Mouse (Mus musculus) R1 (cell line): ENCODE results near the gene Bfsp1.

Experiments used
- DNase-seq: peaks from one replicate; pipeline ENCODE4 v3.0.0-alpha.2; 2018; ENCODE audit warnings: low read depth, low spot score

Bfsp1 gene

DNA sequence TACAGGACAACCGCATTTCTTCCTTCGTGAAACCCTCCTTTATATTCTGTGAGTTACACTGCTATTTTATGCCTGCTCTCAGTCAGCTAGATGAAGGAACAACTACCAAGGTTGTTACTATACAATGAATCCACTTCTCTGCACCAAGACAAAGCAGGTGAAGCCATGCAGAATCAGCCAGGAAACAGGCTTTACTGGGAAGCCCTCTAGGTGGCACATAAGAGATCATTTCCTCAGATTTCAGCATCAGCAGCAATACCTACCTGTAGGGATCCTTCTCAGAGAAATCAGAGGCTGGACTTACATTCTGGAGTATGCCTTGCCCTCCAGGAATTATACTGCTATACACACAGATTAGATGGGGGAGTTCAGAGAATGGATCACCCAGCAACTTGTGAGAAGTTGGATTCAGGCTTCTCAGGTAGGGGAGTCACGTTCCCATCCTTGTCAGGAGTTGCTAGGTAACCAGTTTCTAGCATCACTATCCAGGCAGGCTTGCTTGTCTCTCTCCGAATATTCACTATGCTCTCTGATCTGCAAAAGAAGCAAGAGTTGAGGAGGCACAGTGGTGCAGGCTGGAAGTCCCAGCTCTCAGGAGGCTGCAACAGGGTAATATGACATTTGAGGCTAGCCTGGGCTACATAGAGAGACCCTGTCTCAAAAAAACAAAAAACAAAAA lies 66.5 kb downstream of the Bfsp1 start:
- no peak for DNase-seq

DNA sequence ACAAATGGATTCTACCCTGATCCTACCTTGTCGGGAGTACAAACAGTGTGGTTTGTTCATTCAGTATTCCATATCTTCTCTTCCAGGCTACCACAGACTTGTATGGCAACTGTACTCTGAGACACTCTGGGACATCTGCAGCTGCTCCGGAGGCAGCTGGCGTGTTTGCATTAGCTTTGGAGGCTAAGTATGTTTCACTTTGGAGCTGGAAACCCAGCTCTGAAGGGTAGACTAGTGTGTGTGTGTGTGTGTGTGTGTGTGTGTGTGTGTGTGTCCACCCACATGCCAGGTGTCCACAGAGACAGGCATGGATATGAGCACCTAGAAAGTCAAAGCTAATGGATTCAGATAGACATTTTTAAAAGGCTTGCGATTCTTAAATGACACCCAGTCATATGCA lies 67.1 kb downstream of the Bfsp1 start:
- no peak for DNase-seq

DNA sequence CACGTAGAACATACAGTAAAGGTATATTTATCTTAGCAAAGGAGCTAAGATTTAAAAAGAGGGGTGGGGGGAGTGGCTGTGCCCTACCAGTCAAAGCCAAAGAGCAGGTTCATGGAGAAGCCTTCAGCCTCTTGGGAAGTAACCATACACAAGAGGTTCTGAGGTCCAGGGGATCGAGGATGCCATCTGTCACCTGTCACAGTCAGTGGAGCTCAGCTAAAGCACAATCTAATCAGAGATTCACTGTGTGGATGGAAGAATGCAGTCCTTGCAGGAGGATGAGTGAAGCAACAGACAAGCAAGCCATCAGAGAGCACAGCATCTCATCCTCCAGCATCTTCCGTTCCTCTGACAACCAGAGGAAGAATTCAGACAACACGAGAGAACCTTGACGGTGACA lies 73.1 kb downstream of the Bfsp1 start:
- DNase-seq: no peak

DNA sequence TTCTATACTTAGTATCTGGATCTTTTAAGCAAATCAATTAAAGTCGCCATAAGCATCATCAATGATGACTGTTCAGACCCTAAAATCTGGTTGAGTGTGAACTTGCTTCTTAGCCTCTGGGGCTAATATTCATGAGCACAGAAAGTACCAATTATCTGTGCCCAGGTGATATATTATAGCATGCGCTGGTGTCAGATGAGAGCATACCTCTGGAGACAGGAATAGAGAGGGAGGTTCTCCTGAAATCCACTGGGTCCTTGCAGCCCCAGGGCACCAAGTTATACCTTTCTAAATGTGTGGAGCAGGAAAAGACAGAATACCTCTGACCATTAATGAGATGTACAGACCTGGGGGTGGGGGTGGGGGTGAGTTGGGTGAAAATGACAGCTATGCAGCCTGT lies 82.7 kb downstream of the Bfsp1 start:
- no peak for DNase-seq
